Mouse (Mus musculus) kidney, postnatal 0 days (tissue): ENCODE results near the gene Rflnb. TPM values are rescaled to one million over a fixed set of nuclear protein-coding genes. Genes with fewer than 3 reads are reported as not detected.
"Not testable (repeated sequence)": the region's sequence is repeated elsewhere in the genome, so short reads cannot be mapped to it uniquely, and the experiment has no call there.

Source experiments
- ATAC-seq: fragments of 200-750 bp; cut with Nextera tagmentation; replicated peaks from 2 replicates; pipeline ENCODE4 v1.8.0; 2017; ENCODE audit warnings: low read depth, moderate number of reproducible peaks, moderate TSS enrichment, moderate library complexity; ENCODE audit not compliant: low FRiP score
- DNase-seq: peaks from one replicate; pipeline ENCODE4 v3.0.0-alpha.2; 2016; ENCODE audit warnings: low spot score
- H3K27ac ChIP-seq: fragments of 300-500 bp; sonication (generic); 2 replicates; pipeline ENCODE4 v1.5.1; 2014; ENCODE audit warnings: mild to moderate bottlenecking
- H3K27me3 ChIP-seq: fragments of 300-500 bp; sonication (generic); 2 replicates; pipeline ENCODE4 v1.6.1; 2014; ENCODE audit warnings: low read length, mixed read lengths; ENCODE audit not compliant: insufficient read depth
- H3K36me3 ChIP-seq: fragments of 300-500 bp; sonication (generic); 2 replicates; pipeline ENCODE4 v1.6.1; 2014; ENCODE audit warnings: low read length, mixed read lengths; ENCODE audit not compliant: insufficient read depth
- H3K4me1 ChIP-seq: fragments of 300-500 bp; sonication (generic); replicated peaks from 2 replicates; pipeline ENCODE4 v1.6.1; 2014; ENCODE audit warnings: antibody characterized with exemption, low read length, mixed read lengths; ENCODE audit not compliant: insufficient read depth
- H3K4me2 ChIP-seq: fragments of 300-500 bp; sonication (generic); 2 replicates; pipeline ENCODE4 v1.6.1; 2014; ENCODE audit warnings: mild to moderate bottlenecking, low read length, moderate library complexity, mixed read lengths
- H3K4me3 ChIP-seq: fragments of 300-500 bp; sonication (generic); replicated peaks from 2 replicates; pipeline ENCODE4 v1.5.1; 2014; ENCODE audit warnings: low read depth, low read length
- H3K9ac ChIP-seq: fragments of 300-500 bp; sonication (generic); 2 replicates; pipeline ENCODE4 v1.6.1; 2014; ENCODE audit warnings: low read depth, low read length
- H3K9me3 ChIP-seq: fragments of 300-500 bp; sonication (generic); replicated peaks from 2 replicates; pipeline ENCODE4 v1.6.1; 2016; ENCODE audit warnings: low read length, inconsistent platforms, mixed read lengths
- CTCF ChIP-seq: IDR thresholded peaks from 2 replicates; pipeline ENCODE4 v1.5.1; 2016; ENCODE audit warnings: antibody characterized with exemption, low read depth, mild to moderate bottlenecking, moderate library complexity
- WGBS: fragments of 180-500 bp; shearing (Covaris S2); extraction: QIAGEN DNeasy Blood & Tissue Kit; methylation state at CpG from one replicate; pipeline ENCODE4 v1.1.7; 2014; 5-methylcytosine and 5-hydroxymethylcytosine counted together
- polyA plus RNA-seq: library from polyadenylated mRNA; unstranded; fragments of >200 nt; fragmentation: Nextera tagmentation; extraction: Ambion mirVana; gene quantifications from 2 replicates; pipeline ENCODE4 v1.2.1, GENCODE M21; 2015

Rflnb gene
- polyA plus RNA-seq, 1 experiment from 2014 or later: 39.3 TPM

DNA sequence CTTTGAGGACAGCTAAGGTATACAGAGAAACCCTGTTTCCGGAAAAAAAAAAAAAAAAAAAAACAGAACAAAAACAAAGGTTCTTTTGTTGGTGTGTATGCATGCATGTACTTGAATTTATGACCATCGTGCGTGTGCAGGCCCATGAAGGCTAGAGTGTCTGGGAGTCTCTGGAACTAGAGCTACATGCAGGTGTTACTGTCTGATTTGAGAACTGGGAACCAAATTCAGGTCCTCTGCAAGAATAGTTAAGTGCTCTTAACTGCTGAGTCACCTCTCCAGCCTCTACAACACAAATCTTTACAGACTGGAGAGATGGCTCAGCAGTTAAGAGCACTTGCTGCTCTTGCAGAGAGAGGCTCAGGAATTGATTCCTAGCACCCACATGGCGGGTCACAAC, 11.8 kb downstream of the Rflnb start:
- DNase-seq: no peak
- Histone ChIP-seq H3K27me3 (no peaks in the 10 kb centered on the region), H3K9me3 (no peaks in the 10 kb centered on the region), H3K4me1 (no peaks in the 10 kb centered on the region), H3K27ac (no peak overlapping the region), H3K36me3 (peaks cover 1% of the 10 kb centered on the region; the same call in 1 of the 2 replicates), H3K9ac (no peak overlapping the region), H3K4me3 (no peak overlapping the region), H3K4me2 (no peak overlapping the region)
- WGBS: 68% methylated on average over 4 of the region's 4 CpGs
- TF ChIP-seq CTCF: no peak
- no peak for ATAC-seq

DNA sequence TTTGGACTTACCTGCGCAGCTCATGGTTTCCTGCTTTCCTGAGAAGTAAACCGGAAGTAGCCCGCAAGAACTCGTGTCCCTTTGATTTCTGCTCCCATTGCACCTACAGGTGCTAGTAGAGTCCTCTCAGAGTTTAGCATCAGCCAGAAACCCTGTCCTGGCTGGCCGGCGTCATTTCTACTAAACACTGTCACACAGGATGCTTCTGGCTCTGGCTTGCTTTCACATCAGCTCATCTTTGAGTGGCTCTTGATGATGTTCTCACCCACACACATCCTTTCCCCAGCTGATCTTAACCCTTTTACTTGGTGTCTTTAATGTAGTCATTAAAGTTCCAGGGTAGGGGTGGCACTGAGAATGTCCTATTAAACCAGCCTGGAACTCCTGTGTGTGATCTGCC, 12.3 kb downstream of the Rflnb start:
- Histone ChIP-seq H3K9me3 (no peaks in the 10 kb centered on the region), H3K4me3 (no peak overlapping the region), H3K27ac (no peak overlapping the region), H3K27me3 (no peaks in the 10 kb centered on the region), H3K4me2 (no peak overlapping the region), H3K4me1 (no peaks in the 10 kb centered on the region), H3K9ac (no peak overlapping the region), H3K36me3 (no peaks in the 10 kb centered on the region)
- ATAC-seq: no peak
- TF ChIP-seq CTCF: no peak
- no peak for DNase-seq
- 88% methylated on average over 6 of the region's 6 CpGs for WGBS

DNA sequence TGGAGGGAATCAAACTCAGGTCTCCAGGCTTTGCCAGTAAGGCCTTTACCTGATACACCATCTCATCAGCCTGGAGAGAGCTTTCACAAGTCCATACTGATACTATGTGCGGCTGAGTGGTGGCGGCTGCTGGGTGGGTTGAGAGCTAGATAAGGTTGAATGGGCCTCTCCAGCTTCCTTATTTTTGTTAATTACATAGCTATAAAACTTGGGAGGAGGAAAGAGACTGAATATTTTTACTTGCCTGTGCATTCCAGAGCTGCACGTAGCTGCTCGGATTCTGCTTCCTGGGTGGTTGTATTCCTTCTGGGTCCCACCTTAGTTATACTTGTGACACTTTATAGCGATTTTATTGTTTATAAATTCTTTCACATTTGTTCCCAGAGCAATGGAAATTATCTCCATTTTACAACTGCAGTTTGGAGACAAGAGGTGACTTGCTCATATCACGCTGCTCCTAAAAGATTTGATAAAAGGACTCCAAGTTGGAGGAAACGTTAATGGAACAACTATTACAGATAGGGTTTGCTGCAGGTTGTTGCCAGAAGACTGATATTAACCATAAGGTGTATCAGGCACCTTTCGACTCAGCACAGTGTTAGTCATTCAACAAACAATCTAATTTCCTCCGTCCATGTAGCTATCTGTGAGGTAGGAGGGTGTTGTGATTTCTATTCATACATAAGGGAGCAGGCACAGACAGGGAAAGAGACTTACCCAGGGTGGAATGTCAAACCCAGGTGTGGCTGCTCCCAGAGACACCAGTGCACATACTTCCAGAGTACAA, 16.6 kb downstream of the Rflnb start:
- no peak overlapping the region for H3K4me2 ChIP-seq
- WGBS: 68% methylated on average over 9 of the region's 9 CpGs

GRCm38 (mm10) chr11:76009101-76009500, 18.5 kb downstream of the Rflnb start:
- H3K36me3 ChIP-seq: no peaks in the 10 kb centered on the region
- no peak overlapping the region for H3K27ac ChIP-seq
- DNase-seq (no peak), ATAC-seq (no peak)
- no peaks in the 10 kb centered on the region for H3K4me1 ChIP-seq
- no peaks in the 10 kb centered on the region for H3K27me3 ChIP-seq
- no peak overlapping the region for H3K9ac ChIP-seq
- no peak overlapping the region for H3K4me3 ChIP-seq
- TF ChIP-seq CTCF: no peak
- 80% methylated on average over 6 of the region's 6 CpGs for WGBS
- no peak overlapping the region for H3K4me2 ChIP-seq
- no peaks in the 10 kb centered on the region for H3K9me3 ChIP-seq

More for the DNA sequence above, 16.6 kb downstream of the Rflnb start:
- Histone ChIP-seq H3K36me3 (no peaks in the 10 kb centered on the region), H3K4me1 (no peaks in the 10 kb centered on the region), H3K9ac (no peak overlapping the region), H3K27ac (no peak overlapping the region), H3K4me3 (no peak overlapping the region), H3K27me3 (no peaks in the 10 kb centered on the region), H3K9me3 (no peaks in the 10 kb centered on the region)
- DNase-seq (no peak), ATAC-seq (no peak; the same call in 1 of the 2 replicates)
- TF ChIP-seq CTCF: no peak

DNA sequence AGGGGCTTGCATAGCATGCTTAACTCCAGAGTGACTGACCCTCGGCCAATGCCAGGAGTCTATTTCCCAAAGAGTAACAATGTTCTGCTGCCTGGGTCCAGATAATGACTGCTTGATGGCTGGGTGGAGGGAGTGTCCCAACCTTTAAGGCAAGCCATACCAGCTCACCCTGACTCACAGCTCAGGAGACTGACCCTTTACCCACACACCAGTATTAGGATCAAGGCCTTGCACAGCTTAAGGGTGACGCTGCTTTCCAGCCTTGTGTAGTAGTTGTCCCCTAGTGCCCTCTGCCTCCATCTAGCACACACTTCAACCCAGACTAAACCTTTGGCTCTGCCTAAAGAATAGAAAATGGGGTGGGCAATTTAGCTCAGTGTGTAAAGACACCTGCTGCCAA, 19.4 kb downstream of the Rflnb start:
- Histone ChIP-seq H3K27ac (no peak overlapping the region), H3K9ac (no peak overlapping the region), H3K4me2 (no peak overlapping the region), H3K4me3 (no peak overlapping the region), H3K4me1 (no peaks in the 10 kb centered on the region), H3K27me3 (no peaks in the 10 kb centered on the region), H3K9me3 (no peaks in the 10 kb centered on the region), H3K36me3 (no peaks in the 10 kb centered on the region)
- no peak for TF ChIP-seq CTCF
- 85% methylated on average over 2 of the region's 2 CpGs for WGBS
- ATAC-seq (no peak), DNase-seq (no peak)

- not testable (repeated sequence) for H3K4me3 ChIP-seq, H3K4me1 ChIP-seq, H3K36me3 ChIP-seq, H3K4me2 ChIP-seq, H3K27ac ChIP-seq, ATAC-seq, H3K27me3 ChIP-seq, DNase-seq, H3K9ac ChIP-seq, H3K9me3 ChIP-seq
- WGBS: 91% methylated on average over 7 of the region's 7 CpGs
Measured at GRCm38 (mm10) chr11:76004276-76004675, 23.3 kb downstream of the Rflnb start.
